Mouse (Mus musculus): ENCODE data around the gene Pkm. TPM values are rescaled to one million over a fixed set of nuclear protein-coding genes. Genes with fewer than 3 reads are reported as not detected.

The Pkm gene
- total RNA-seq (2021): 100 to 1,000 TPM; 585 to 668 TPM
- long read RNA-seq, experiment 1, transcript Pkm-201 (11 exons, 2,432 nt): major isoform, 753 of 1,186 reads
- long read RNA-seq, experiment 1, transcript Pkm-202 (11 exons, 2,041 nt): minor isoform, 216 of 1,186 reads
- long read RNA-seq, experiment 1, partial matches to known transcripts: 147 of 1,186 reads
- long read RNA-seq, experiment 1, other reads (novel, unspliced or antisense): 70 of 1,186 reads
- long read RNA-seq, experiment 2, transcript Pkm-202 (11 exons, 2,041 nt): minor isoform, 162 of 852 reads
- long read RNA-seq, experiment 2, transcript Pkm-201 (11 exons, 2,432 nt): major isoform, 554 of 852 reads
- long read RNA-seq, experiment 2, partial matches to known transcripts: 73 of 852 reads
- long read RNA-seq, experiment 2, other reads (novel, unspliced or antisense): 63 of 852 reads

GRCm38 (mm10) chr9:59655958-59656634 lies at the start of gene Pkm:
Gene Pkm, plus strand, starts transcription at chr9:59656368.
- peak; percentile 96 for DNase-seq

- no peak for DNase-seq
These were observed 45.2 kb upstream of the Pkm start for GRCm38 (mm10) chr9:59610950-59611349.

DNA sequence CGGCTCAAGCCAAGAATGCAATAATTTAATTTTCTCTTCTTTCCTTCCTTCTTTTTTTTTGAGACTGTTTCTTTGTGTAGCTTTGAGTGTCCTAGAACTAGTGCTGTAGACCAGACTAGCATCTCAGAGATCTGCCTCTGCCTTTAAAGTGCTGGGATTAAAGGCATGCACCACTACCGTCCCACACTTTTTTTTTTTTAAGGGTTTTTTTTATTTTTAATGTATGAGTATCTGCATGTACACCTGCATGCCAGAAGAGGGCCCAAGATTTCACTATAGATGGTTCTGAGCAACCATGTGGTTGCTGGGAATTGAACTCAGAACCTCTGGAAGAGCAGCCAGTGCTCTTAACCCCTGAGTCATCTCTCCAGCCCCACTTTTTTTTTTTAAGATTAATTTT lies 40.4 kb upstream of the Pkm start:
- no peak for DNase-seq

- DNase-seq: peak; percentile 100
These were observed 39.4 kb upstream of the Pkm start, which contains the start of gene Parp6 for GRCm38 (mm10) chr9:59616622-59617306. Gene Parp6, plus strand, starts transcription at chr9:59617284.

GRCm38 (mm10) chr9:59617307-59617973 lies 38.7 kb upstream of the Pkm start:
- no peak for DNase-seq

DNA sequence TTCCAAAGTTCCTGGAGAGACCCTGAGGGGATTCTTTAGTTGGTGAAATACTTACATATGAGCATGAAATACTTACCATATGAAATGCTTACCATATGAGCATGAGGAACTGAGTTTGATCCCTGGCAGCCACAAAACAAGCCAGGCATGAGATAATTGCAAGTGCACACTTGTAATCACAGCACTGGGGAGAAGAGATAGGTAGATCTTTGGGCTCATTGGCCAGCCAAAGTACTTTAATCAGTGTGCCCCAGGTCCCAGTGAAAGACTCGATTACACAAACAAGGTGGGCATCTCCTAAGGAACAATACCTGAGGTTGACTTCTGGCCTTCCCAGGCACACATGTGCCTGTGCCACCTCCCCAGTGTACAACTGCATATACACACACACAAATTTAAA lies 17.8 kb upstream of the Pkm start:
- DNase-seq: no peak

DNA sequence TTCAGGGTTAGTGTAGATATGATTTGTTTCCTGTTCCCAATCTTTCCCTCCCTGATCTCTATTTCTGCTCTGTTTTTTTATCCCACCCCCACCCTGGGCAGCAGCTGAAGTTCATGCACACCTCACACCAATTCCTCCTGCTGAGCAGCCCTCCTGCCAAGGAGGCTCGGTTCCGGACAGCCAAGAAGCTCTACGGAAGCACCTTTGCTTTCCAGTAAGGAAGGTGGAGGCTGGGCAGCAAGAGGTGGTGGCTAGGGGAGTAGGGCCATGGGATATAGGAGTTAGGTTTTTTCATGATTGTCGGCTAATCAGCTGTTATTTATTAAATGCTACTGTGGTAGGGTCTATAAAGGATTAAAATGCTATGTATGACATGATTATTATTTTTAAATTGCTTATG lies 16.2 kb upstream of the Pkm start:
- no peak for DNase-seq

GRCm38 (mm10) chr9:59641320-59641719 lies 14.8 kb upstream of the Pkm start:
- no peak for DNase-seq

DNA sequence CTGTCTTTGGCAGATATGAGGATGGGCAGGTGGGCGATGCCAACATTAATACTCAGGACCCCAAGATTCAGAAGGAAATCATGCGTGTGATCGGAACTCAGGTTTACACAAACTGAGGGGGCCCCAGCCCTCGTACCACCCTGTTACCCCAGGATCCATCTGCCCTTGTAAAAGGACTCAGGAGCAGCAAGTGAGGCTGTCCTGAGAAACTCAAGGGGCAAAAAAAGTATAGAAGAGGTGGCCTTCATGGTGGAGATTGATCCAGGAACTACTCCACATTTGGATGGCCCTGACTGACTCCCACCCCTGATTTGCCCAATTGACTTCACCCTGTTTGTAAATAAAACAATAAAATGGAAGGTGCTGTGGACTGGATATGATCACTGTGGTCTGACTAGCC lies 6.3 kb upstream of the Pkm start:
- DNase-seq: no peak

- DNase-seq: peak; percentile 49
These were observed 2.8 kb upstream of the Pkm start for GRCm38 (mm10) chr9:59653371-59653770.

- no peak for DNase-seq
These were observed 1.7 kb upstream of the Pkm start for GRCm38 (mm10) chr9:59654450-59654983.

DNA sequence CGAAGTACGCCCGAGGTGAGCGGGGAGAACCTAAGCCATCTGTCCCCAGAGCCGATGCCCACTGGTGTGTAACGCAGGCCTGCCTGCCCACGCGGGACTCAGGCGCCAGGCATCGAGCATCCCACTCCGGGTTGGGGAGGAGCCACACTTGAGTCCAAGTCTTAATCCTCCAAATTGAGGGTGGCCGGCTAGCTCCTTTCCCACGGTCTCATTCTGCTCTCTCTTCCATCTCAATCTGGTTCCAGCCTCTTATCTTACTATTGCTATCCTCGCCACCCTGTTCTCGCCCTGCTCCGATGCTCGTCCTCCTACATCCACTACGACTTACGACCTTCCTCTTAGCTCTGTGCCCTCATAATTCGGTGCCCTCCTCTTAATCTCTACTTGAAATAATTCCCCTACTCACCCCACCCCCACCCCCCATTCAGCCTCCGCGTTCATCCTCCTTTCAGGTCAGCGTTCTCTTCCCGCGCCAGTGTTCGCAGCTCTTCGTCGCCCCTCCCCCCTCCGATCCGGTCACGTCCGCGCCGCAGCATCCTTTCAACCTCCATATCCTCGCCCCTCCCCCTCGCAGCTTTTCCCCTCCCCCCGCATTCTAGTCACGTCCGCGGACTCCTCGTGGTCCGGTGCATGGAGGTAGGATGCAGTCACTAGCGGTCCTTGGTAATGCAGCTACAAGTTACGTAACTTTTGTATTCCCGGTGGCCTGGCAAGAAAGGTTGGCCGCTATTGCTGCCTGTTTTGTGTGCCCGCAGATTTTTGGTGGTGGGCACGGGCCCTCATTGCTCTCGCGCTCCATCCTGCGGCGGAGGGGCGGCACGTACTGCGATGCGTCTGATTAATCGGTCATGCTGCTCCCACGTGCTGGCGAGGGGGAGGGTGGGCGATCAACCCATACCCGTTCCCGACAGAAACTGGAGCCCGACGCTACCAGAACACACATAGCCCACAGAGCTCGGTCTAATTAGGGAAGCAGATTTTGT lies 758 bp downstream of the Pkm start:
- DNase-seq: peak; percentile 83

GRCm38 (mm10) chr9:59658146-59658545 lies 2.0 kb downstream of the Pkm start:
- DNase-seq: no peak

- peak; percentile 87 for DNase-seq
These were observed 3.2 kb downstream of the Pkm start for GRCm38 (mm10) chr9:59659036-59660026.

GRCm38 (mm10) chr9:59660421-59660820 lies 4.3 kb downstream of the Pkm start:
- peak; percentile 62 for DNase-seq

DNA sequence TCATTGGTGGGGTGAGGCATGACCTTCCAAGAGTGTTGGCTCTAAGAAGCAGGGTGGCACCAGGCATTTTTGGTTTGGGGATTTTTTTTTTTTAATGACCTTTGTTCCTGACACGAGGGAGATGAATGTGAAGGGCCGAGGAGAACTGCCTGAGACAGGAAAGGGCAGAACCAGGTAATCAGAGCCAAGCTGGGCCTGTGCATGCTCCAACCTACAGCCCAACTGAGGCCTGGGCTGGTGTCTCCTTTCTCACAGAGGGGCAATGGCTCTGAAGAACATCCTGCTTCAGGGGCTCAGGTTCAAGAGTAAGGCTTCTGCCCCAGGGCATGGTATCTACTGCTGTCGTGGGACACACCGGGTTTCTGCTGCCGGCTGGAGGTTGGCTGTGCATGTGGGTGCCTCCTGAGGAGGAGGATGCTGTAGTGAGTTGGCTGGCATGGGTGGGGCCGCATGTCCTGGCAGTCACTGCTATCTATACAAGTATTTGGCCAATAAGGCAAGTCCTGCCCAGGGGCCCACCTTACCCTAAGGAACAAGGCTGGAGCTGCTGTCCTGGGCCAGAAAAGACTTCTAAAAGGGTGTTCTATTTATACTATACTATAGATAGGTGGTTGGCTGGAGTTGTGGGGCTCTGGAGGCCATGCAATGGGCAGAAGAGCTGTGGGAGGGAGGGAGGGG lies 5.3 kb downstream of the Pkm start:
- DNase-seq: no peak

DNA sequence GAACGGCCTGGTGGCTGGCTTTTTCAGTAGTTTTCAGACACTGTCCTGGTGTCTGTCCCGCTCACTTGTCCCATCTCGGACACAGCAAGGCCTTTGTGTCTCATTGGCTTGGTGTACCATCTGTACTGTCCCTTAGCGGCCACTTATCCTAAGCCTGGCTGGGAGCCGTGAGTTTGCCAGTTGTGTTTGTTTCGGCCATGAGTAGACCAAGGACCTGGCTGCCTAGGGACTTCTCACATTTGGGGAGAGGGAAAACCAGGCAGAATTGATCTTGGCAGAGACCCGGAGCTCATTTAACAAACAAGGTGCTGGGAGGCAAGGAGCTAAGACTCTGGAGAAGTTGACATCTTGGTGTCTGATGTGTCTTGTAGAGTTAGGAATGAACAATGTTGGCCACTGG lies 7.1 kb downstream of the Pkm start:
- no peak for DNase-seq

GRCm38 (mm10) chr9:59663957-59664356 lies 7.8 kb downstream of the Pkm start:
- no peak for DNase-seq

GRCm38 (mm10) chr9:59664664-59665256 lies 8.6 kb downstream of the Pkm start:
- no peak for DNase-seq

All from adrenal gland, postnatal 10 days (tissue).